Mouse (Mus musculus): Measurements from ENCODE around the gene Pacsin3. TPM values are rescaled to one million over a fixed set of nuclear protein-coding genes. Genes with fewer than 3 reads are reported as not detected.
"Not testable (repeated sequence)": the region's sequence is repeated elsewhere in the genome, so short reads cannot be mapped to it uniquely, and the experiment has no call there.

The Pacsin3 gene
- total and polyA plus RNA-seq, 3 experiments = 3.4 to 6.7 TPM; not detected in 1

DNA sequence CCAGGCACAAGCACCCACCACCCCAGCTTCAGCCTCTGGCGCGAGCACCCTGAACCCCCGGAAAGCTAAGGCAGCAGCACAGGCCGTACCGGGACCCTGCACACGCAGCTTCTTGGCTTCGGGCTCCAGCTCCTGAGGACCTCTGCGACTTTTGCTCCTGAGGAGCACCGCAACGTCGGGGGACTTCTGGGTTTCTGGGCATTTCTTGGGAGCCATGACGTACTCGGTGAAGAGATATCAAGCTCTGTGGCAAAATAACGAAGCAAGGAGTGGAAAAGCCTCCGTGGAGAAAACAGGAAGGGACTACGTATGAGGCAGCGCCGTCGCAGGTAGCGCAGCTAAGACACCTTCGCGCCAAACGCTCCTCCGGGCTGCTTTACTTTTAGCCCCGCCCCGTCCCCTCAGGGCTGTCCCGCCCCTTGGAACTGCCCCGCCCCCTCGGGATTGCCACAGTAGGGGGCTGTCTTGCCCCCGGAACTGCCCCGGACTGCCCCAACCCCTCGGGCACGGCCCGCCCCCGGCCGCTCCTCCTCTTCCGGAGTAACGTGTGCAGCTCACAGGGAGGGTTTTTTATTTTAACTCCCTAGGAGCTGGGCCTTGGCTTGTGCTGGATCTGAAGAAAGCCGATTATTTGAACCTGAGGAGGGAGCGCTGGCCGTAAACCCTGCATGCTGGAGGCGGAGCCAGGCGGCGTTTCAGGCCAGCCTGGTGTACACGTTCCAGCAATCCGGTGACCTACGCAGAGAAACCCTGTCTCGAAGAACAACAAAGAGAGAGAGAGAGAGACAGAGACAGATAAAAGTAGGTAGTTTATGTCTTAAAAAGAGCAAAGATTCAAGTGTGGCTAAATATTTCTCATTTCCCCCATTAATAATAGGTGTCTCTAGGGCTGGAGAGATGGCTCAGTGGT lies 18.9 kb upstream of the Pacsin3 start, which contains the start of gene Ddb2 (continued):
- TF ChIP-seq POLR2A (IDR thresholded peaks at IDR 0.05; ENCODE audit: control insufficient read depth in 1 of 2, insufficient read depth in 1 of 2, low read depth in 1 of 2, low read length in 2 of 2, poor library complexity in 1 of 2) (peak in 1 of 2 experiments; percentile 83; a peak in 2 of 4 replicates), POLR2AphosphoS5 (IDR thresholded peaks at IDR 0.05; ENCODE audit: borderline replicate concordance, low read depth, low read length) (no peak), MAZ (IDR thresholded peaks at IDR 0.05; ENCODE audit: low read depth, low read length) (peak; percentile 83; the same call in 1 of the 2 replicates), CHD1 (IDR thresholded peaks at IDR 0.05; ENCODE audit: low read depth, low read length) (no peak)

DNA sequence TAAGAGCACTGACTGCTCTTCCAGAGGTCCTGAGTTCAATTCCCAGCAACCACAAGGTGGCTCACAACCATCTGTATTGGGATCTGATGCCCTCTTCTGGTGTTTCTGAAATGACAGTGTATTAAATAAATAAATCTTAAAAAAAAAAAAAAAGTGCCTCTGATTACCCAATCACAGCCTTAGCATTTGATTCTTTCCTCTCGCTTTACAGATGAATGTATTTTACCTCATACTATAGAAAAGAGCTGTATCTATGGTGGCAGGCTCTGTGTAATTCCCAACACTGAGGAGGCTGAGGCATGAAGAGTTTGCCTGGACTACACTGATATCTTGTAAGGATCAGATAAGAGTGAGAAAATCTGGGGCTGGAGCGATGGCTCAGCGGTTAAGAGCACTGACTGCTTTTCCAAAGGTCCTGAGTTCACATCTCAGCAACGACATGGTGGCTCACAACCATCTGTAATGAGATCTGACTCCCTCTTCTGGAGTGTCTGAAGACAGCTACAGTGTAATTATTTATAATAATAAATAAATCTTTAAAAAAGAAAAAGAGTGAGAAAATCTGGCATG lies 18.2 kb upstream of the Pacsin3 start:
- peak overlapping the region; percentile 93; the same call in 1 of the 2 replicates for H3K27ac ChIP-seq (ENCODE audit: control insufficient read depth, low read depth, low read length)
- H3K4me1 ChIP-seq (ENCODE audit: control insufficient read depth in 1 of 2, insufficient read depth in 2 of 2, low read length in 2 of 2); H3K9ac ChIP-seq (ENCODE audit: control insufficient read depth, low read depth, low read length, poor library complexity, severe bottlenecking); H3K79me2 ChIP-seq (ENCODE audit: control insufficient read depth, insufficient read depth, low read length, poor library complexity); H3K9me3 ChIP-seq (replicated peaks; ENCODE audit: insufficient read depth, low read length); H3K27me3 ChIP-seq (ENCODE audit: control insufficient read depth in 1 of 2, insufficient read depth in 2 of 2, low read length in 2 of 2); H3K36me3 ChIP-seq (ENCODE audit: control insufficient read depth in 1 of 2, insufficient read depth in 2 of 2, low read length in 2 of 2): not testable (repeated sequence)
- TF ChIP-seq CTCF (IDR thresholded peaks at IDR 0.05 in 2 of 3, conservative IDR thresholded peaks at IDR 0.05 in 1 of 3; ENCODE audit: control insufficient read depth in 1 of 3, insufficient read depth in 1 of 3, low read depth in 2 of 3, low read length in 3 of 3, poor library complexity in 1 of 3, severe bottlenecking in 1 of 3) = peak in 1 of 3 experiments; percentile 58; a peak in 2 of 6 replicates
- TF ChIP-seq GATA1 (IDR thresholded peaks at IDR 0.05; ENCODE audit: low read depth, low read length) = 0 out of 2 replicates have a peak, but pooled peaks have one; percentile 29
- peak; percentile 41; the same call in 1 of the 2 replicates for TF ChIP-seq SIN3A (IDR thresholded peaks at IDR 0.05; ENCODE audit: low read length)
- TF ChIP-seq RCOR1 (IDR thresholded peaks at IDR 0.05; ENCODE audit: low read depth, low read length) = peak; percentile 92
- TF ChIP-seq BHLHE40 (IDR thresholded peaks at IDR 0.05; ENCODE audit: borderline replicate concordance, low read depth, low read length) = 0 out of 2 replicates have a peak, but pooled peaks have one; percentile 24
- 0 out of 2 replicates have a peak, but pooled peaks have one; percentile 9 for TF ChIP-seq JUND (IDR thresholded peaks at IDR 0.05; ENCODE audit: low read depth, low read length)
- TF ChIP-seq ZNF384 (IDR thresholded peaks at IDR 0.05; ENCODE audit: low read depth, low read length) = peak; percentile 87
- peak; percentile 50 for TF ChIP-seq MXI1 (IDR thresholded peaks at IDR 0.05; ENCODE audit: low read depth, low read length)
- TF ChIP-seq RAD21 (IDR thresholded peaks at IDR 0.05; ENCODE audit: low read depth, low read length) = peak; percentile 5; the same call in 1 of the 2 replicates
- peak; percentile 39; the same call in 1 of the 2 replicates for TF ChIP-seq SMC3 (IDR thresholded peaks at IDR 0.05; ENCODE audit: low read depth, low read length)
- peak overlapping the region; percentile 79 to 86 for H3K4me3 ChIP-seq (ENCODE audit: control insufficient read depth in 1 of 2, insufficient read depth in 1 of 2, low read depth in 2 of 2, low read length in 2 of 2)
- peak; percentile 53 for DNase-seq (ENCODE audit: low read depth, low spot score)

DNA sequence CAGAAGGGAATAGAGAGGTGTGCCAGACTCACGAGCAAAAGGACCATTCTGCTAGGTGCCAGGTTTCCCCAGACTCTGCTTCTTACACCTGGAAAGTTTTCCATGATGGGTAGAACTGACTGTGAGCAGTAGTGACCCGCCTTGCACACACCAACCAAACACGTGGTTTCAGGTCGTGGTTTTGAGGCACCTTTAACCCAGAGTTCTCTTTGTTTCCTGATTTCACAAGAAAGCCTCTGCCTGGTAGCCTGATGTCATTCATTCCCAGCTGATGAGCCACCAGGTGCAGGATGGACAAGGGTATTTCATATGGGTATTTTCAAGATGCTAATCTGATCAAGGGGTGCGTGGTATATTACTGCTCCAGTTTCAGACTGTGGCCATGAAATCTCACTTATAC lies 13.2 kb upstream of the Pacsin3 start:
- H3K27me3 ChIP-seq (ENCODE audit: control insufficient read depth in 1 of 2, insufficient read depth in 2 of 2, low read length in 2 of 2) = no peaks in the 10 kb centered on the region
- no peak overlapping the region for H3K27ac ChIP-seq (ENCODE audit: control insufficient read depth, low read depth, low read length)
- H3K9me3 ChIP-seq (replicated peaks; ENCODE audit: insufficient read depth, low read length) = no peaks in the 10 kb centered on the region
- H3K4me1 ChIP-seq (ENCODE audit: control insufficient read depth in 1 of 2, insufficient read depth in 2 of 2, low read length in 2 of 2) = peaks cover 13% of the 10 kb centered on the region in 2 experiments
- TF ChIP-seq ZC3H11A (IDR thresholded peaks at IDR 0.05; ENCODE audit: low read depth, low read length) (no peak), USF1 (IDR thresholded peaks at IDR 0.05; ENCODE audit: low read depth, low read length) (no peak), CTCF (IDR thresholded peaks at IDR 0.05 in 2 of 3, conservative IDR thresholded peaks at IDR 0.05 in 1 of 3; ENCODE audit: control insufficient read depth in 1 of 3, insufficient read depth in 1 of 3, low read depth in 2 of 3, low read length in 3 of 3, poor library complexity in 1 of 3, severe bottlenecking in 1 of 3) (no peak), ZMIZ1 (IDR thresholded peaks at IDR 0.05; ENCODE audit: low read depth, low read length) (no peak), MXI1 (IDR thresholded peaks at IDR 0.05; ENCODE audit: low read depth, low read length) (no peak; the same call in 1 of the 2 replicates), NELFE (IDR thresholded peaks at IDR 0.05; ENCODE audit: low read depth, low read length) (no peak), MAX (IDR thresholded peaks at IDR 0.05; ENCODE audit: low read length) (peak; percentile 44; the same call in 1 of the 2 replicates), ETS1 (IDR thresholded peaks at IDR 0.05; ENCODE audit: low read depth, low read length) (0 out of 2 replicates have a peak, but pooled peaks have one; percentile 36), SMC3 (IDR thresholded peaks at IDR 0.05; ENCODE audit: low read depth, low read length) (no peak)
- no peak overlapping the region for H3K4me3 ChIP-seq (ENCODE audit: control insufficient read depth in 1 of 2, insufficient read depth in 1 of 2, low read depth in 2 of 2, low read length in 2 of 2)
- DNase-seq (ENCODE audit: low read depth, low spot score) = no peak
- peaks cover 0 to 19% of the 10 kb centered on the region in 2 experiments; a peak in 2 of 4 replicates for H3K36me3 ChIP-seq (ENCODE audit: control insufficient read depth in 1 of 2, insufficient read depth in 2 of 2, low read length in 2 of 2)
- no peaks in the 10 kb centered on the region for H3K79me2 ChIP-seq (ENCODE audit: control insufficient read depth, insufficient read depth, low read length, poor library complexity)
- H3K9ac ChIP-seq (ENCODE audit: control insufficient read depth, low read depth, low read length, poor library complexity, severe bottlenecking) = no peak overlapping the region
